8 mouse cellular contexts compared by ENCODE assay signal in genomic region chr15:82340414-82341035, GRCm38 (mm10). TPM values are rescaled to one million over a fixed set of nuclear protein-coding genes. Genes with fewer than 3 reads are reported as not detected.
DNase-seq lines count a peak whose midpoint lies in the region; ATAC-seq lines count a peak whose summit lies in the region.

No protein-coding gene starts in this region.

- no peak for ATAC-seq in heart, embryonic 15.5 days (replicated peaks; ENCODE audit: insufficient number of reproducible peaks, insufficient read depth, low FRiP score, low read depth)
- no peak for ATAC-seq in hindbrain, embryonic 15.5 days (ENCODE audit: low FRiP score, low read depth)
- no peak for ATAC-seq in midbrain, embryonic 15.5 days (replicated peaks)

- H3K36me3 ChIP-seq in heart, embryonic 15.5 days = peaks cover 10% of the 10 kb centered on the region; the same call in 1 of the 2 replicates
- H3K36me3 ChIP-seq in hindbrain, embryonic 15.5 days = no peaks in the 10 kb centered on the region
- H3K36me3 ChIP-seq in midbrain, embryonic 15.5 days (replicated peaks) = no peaks in the 10 kb centered on the region

- peak overlapping the region; percentile 55 for H3K4me3 ChIP-seq in heart, embryonic 15.5 days
- H3K4me3 ChIP-seq in brown adipose tissue, adult 24 weeks (ENCODE audit: insufficient read depth, low read depth, low read length) = peak overlapping the region; percentile 49
- H3K4me3 ChIP-seq in hindbrain, embryonic 15.5 days = peak overlapping the region; percentile 26
- H3K4me3 ChIP-seq in midbrain, embryonic 15.5 days = peak overlapping the region; percentile 21

- peaks cover 35% of the 10 kb centered on the region for H3K4me1 ChIP-seq in heart, embryonic 15.5 days (replicated peaks)
- peaks cover 5% of the 10 kb centered on the region for H3K4me1 ChIP-seq in brown adipose tissue, adult 24 weeks (ENCODE audit: control insufficient read depth, insufficient read depth, insufficient read length, low read length)
- peaks cover 28% of the 10 kb centered on the region for H3K4me1 ChIP-seq in hindbrain, embryonic 15.5 days (replicated peaks)
- H3K4me1 ChIP-seq in midbrain, embryonic 15.5 days = peaks cover 16% of the 10 kb centered on the region

- no peak for DNase-seq in heart, adult 18-20 months
- no peak for DNase-seq in adrenal gland, postnatal 10 days
- DNase-seq in cerebellum, postnatal 36 days = no peak
- DNase-seq in embryo, embryonic 11 days = no peak

- WGBS in heart, embryonic 15.5 days = 36% methylated on average over 21 of the region's 21 CpGs
- WGBS in hindbrain, embryonic 15.5 days = 44% methylated on average over 21 of the region's 21 CpGs
- WGBS in midbrain, embryonic 15.5 days = 44% methylated on average over 21 of the region's 21 CpGs

- H3K9ac ChIP-seq in heart, embryonic 15.5 days = peak overlapping the region; percentile 66
- 0 out of 2 replicates have a peak overlapping the region, but pooled peaks have one; percentile 23 for H3K9ac ChIP-seq in hindbrain, embryonic 15.5 days
- H3K9ac ChIP-seq in midbrain, embryonic 15.5 days = no peak overlapping the region

- peak overlapping the region; percentile 84 for H3K4me2 ChIP-seq in heart, embryonic 15.5 days
- peak overlapping the region; percentile 54 for H3K4me2 ChIP-seq in hindbrain, embryonic 15.5 days
- H3K4me2 ChIP-seq in midbrain, embryonic 15.5 days = peak overlapping the region; percentile 45

- no peaks in the 10 kb centered on the region for H3K27me3 ChIP-seq in heart, embryonic 15.5 days
- H3K27me3 ChIP-seq in hindbrain, embryonic 15.5 days = peaks cover 14% of the 10 kb centered on the region
- H3K27me3 ChIP-seq in midbrain, embryonic 15.5 days (replicated peaks) = peaks cover 14% of the 10 kb centered on the region

- no peaks in the 10 kb centered on the region for H3K9me3 ChIP-seq in heart, embryonic 15.5 days (replicated peaks)
- H3K9me3 ChIP-seq in hindbrain, embryonic 15.5 days = no peaks in the 10 kb centered on the region
- no peaks in the 10 kb centered on the region for H3K9me3 ChIP-seq in midbrain, embryonic 15.5 days

- H3K27ac ChIP-seq in heart, embryonic 15.5 days = peak overlapping the region; percentile 79
- H3K27ac ChIP-seq in brown adipose tissue, adult 24 weeks (replicated peaks; ENCODE audit: low read depth, low read length) = no peak overlapping the region
- no peak overlapping the region for H3K27ac ChIP-seq in hindbrain, embryonic 15.5 days (replicated peaks)
- no peak overlapping the region for H3K27ac ChIP-seq in midbrain, embryonic 15.5 days

RNA-seq across cellular contexts. Expression of gene Smdt1, which starts 1.8 kb away (rescaled TPM):
- 334 and 337 TPM in 2 replicates for polyA plus RNA-seq in heart, embryonic 15.5 days (2015; fragmentation: Nextera tagmentation; extraction: Ambion mirVana)
- total RNA-seq in heart, adult 18-20 months (2021) = 100 to 1,000 TPM; 185 to 222 TPM
- polyA plus RNA-seq in brown adipose tissue, adult 24 weeks (2012; ENCODE audit: insufficient read depth, insufficient read length, missing spikeins) = 420 and 432 TPM in 2 replicates
- polyA plus RNA-seq in hindbrain, embryonic 15.5 days (2015; fragmentation: Nextera tagmentation; extraction: Ambion mirVana) = 367 and 377 TPM in 2 replicates
- polyA plus RNA-seq in midbrain, embryonic 15.5 days (2015; fragmentation: Nextera tagmentation; extraction: Ambion mirVana) = 322 and 335 TPM in 2 replicates
- 100 to 1,000 TPM; 159 to 168 TPM for total RNA-seq in adrenal gland, postnatal 10 days (2021)

RNA-seq across cellular contexts. Expression of gene Pheta2, which starts 1.8 kb away (rescaled TPM):
- 6.3 and 11.5 TPM in 2 replicates for polyA plus RNA-seq in heart, embryonic 15.5 days (2015; fragmentation: Nextera tagmentation; extraction: Ambion mirVana)
- total RNA-seq in heart, adult 18-20 months (2021) = under 1 TPM; 0.72 to 0.75 TPM
- polyA plus RNA-seq in brown adipose tissue, adult 24 weeks (2012; ENCODE audit: insufficient read depth, insufficient read length, missing spikeins) = 0.52 and 1.5 TPM in 2 replicates
- 1.9 and 2.0 TPM in 2 replicates for polyA plus RNA-seq in hindbrain, embryonic 15.5 days (2015; fragmentation: Nextera tagmentation; extraction: Ambion mirVana)
- 1.2 and 1.5 TPM in 2 replicates for polyA plus RNA-seq in midbrain, embryonic 15.5 days (2015; fragmentation: Nextera tagmentation; extraction: Ambion mirVana)
- total RNA-seq in adrenal gland, postnatal 10 days (2021) = 1 to 10 TPM; 3.5 to 3.7 TPM

RNA-seq across cellular contexts. Expression of gene Naga, which starts 1.8 kb away (rescaled TPM):
- polyA plus RNA-seq in heart, embryonic 15.5 days (2015; fragmentation: Nextera tagmentation; extraction: Ambion mirVana) = 39.1 and 52.3 TPM in 2 replicates
- 10 to 100 TPM; 25.4 to 32.2 TPM for total RNA-seq in heart, adult 18-20 months (2021)
- polyA plus RNA-seq in brown adipose tissue, adult 24 weeks (2012; ENCODE audit: insufficient read depth, insufficient read length, missing spikeins) = 13.1 and 13.8 TPM in 2 replicates
- polyA plus RNA-seq in hindbrain, embryonic 15.5 days (2015; fragmentation: Nextera tagmentation; extraction: Ambion mirVana) = 27.9 and 29.5 TPM in 2 replicates
- polyA plus RNA-seq in midbrain, embryonic 15.5 days (2015; fragmentation: Nextera tagmentation; extraction: Ambion mirVana) = 25.4 and 27.2 TPM in 2 replicates
- 10 to 100 TPM; 57.0 to 62.5 TPM for total RNA-seq in adrenal gland, postnatal 10 days (2021)

RNA-seq across cellular contexts. Expression of gene Ndufa6, which starts 13.6 kb away (rescaled TPM):
- polyA plus RNA-seq in heart, embryonic 15.5 days (2015; fragmentation: Nextera tagmentation; extraction: Ambion mirVana) = 483 and 678 TPM in 2 replicates
- total RNA-seq in heart, adult 18-20 months (2021) = 100 to 1,000 TPM; 750 to 751 TPM
- 2,100 and 2,481 TPM in 2 replicates for polyA plus RNA-seq in brown adipose tissue, adult 24 weeks (2012; ENCODE audit: insufficient read depth, insufficient read length, missing spikeins)
- 352 and 391 TPM in 2 replicates for polyA plus RNA-seq in hindbrain, embryonic 15.5 days (2015; fragmentation: Nextera tagmentation; extraction: Ambion mirVana)
- 309 and 330 TPM in 2 replicates for polyA plus RNA-seq in midbrain, embryonic 15.5 days (2015; fragmentation: Nextera tagmentation; extraction: Ambion mirVana)
- 100 to 1,000 TPM; 629 to 669 TPM for total RNA-seq in adrenal gland, postnatal 10 days (2021)

RNA-seq across cellular contexts. Expression of gene Cyp2d22, which starts 39.5 kb away (rescaled TPM):
- polyA plus RNA-seq in heart, embryonic 15.5 days (2015; fragmentation: Nextera tagmentation; extraction: Ambion mirVana) = 12.3 and 14.2 TPM in 2 replicates
- 10 to 100 TPM; 25.8 to 30.1 TPM for total RNA-seq in heart, adult 18-20 months (2021)
- 29.8 and 37.1 TPM in 2 replicates for polyA plus RNA-seq in brown adipose tissue, adult 24 weeks (2012; ENCODE audit: insufficient read depth, insufficient read length, missing spikeins)
- 2.5 and 2.6 TPM in 2 replicates for polyA plus RNA-seq in hindbrain, embryonic 15.5 days (2015; fragmentation: Nextera tagmentation; extraction: Ambion mirVana)
- polyA plus RNA-seq in midbrain, embryonic 15.5 days (2015; fragmentation: Nextera tagmentation; extraction: Ambion mirVana) = 1.7 and 2.0 TPM in 2 replicates
- total RNA-seq in adrenal gland, postnatal 10 days (2021) = 10 to 100 TPM; 32.2 to 35.4 TPM
